Mouse (Mus musculus) right cerebral cortex, adult 2 months (tissue): Measurements from ENCODE around the gene Ltbp1.

Experiments
- DNase-seq, 2 experiments: peaks; one replicate each; pipeline ENCODE4 v3.0.0; 2021 to 2022; ENCODE audit warnings: low spot score in 2 of 2

The Ltbp1 gene

DNA sequence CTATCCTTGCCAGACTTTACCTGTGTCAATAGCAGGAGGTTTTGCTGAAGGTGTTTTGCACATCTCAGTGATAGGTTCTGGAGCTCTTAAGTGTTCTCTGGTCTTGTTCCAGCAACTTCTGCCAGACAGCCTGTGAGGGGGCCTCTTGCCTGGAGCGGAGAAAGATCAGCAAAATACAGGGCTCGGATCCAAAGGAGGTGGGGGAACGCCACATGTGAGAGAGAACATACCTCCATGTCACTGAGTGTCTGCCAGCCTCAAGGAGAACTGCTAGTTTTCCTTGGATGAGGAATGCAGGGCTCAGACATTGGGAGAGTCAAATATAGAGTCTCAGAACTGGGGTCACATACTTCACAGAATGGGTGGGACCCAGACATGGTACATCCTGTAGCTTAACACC lies 230.4 kb downstream of the Ltbp1 start:
- DNase-seq: peak; percentile 7 to 17

- no peak for DNase-seq
Observed at GRCm38 (mm10) chr17:75236543-75236942, 231.2 kb downstream of the Ltbp1 start.

DNA sequence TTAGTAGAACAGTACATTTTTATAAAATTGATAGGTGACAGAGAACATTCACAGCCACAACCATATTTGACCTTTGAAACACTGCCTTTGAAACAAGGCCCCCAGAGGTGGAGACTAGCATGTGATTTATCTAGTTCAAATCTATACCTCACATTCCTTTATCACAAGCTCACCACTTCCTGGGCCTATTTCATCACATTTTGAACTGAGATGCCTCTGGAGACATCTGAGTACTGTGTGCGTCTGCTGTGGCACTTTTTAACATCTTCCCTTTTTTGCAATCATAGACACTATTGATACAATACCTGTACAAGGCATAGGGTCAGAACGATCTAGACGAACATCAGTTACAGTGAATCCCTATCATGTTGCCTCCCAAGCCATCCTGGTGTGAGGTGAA lies 232.1 kb downstream of the Ltbp1 start:
- DNase-seq: no peak

DNA sequence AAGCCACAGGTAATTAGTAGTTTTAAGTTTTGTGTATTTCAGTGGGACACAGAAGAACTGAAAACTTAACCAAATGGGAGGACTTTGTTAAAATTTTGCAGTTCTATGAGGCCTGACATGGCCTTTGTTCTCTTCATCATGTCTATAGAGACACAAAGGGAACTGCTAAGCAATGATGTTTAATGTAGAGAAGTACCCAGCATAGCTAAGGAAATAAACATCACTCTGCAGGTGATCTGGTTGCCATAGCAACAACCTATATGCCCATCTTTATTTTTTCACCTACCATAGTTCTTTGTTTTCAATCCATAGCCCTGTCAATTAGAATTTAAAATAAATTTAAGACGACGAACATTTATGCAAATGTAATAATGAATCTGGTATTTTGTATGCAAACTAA lies 233.3 kb downstream of the Ltbp1 start:
- no peak for DNase-seq

GRCm38 (mm10) chr17:75239545-75239944 lies 234.2 kb downstream of the Ltbp1 start:
- DNase-seq: no peak

DNA sequence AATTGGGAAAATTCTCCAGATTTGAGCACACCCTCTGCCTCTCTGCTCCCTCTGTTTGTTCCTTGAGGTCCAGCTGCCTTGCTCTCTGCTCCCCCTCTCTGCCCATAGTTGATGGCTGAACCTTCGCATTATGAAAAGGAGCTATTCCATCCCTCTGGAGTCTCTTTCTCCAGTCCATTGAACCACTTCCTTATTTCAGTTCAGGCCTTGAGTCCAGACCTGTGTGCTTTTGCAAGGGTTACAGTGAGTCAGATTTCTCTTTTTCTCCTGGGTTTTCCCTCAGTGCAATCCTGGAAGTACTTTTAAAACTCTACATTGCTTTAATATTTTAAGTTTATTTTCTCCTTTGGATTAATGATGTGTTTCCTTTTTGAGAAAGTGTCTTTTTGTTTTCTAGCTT lies 236.7 kb downstream of the Ltbp1 start:
- DNase-seq: no peak

GRCm38 (mm10) chr17:75243221-75243620 lies 237.9 kb downstream of the Ltbp1 start:
- DNase-seq: no peak

DNA sequence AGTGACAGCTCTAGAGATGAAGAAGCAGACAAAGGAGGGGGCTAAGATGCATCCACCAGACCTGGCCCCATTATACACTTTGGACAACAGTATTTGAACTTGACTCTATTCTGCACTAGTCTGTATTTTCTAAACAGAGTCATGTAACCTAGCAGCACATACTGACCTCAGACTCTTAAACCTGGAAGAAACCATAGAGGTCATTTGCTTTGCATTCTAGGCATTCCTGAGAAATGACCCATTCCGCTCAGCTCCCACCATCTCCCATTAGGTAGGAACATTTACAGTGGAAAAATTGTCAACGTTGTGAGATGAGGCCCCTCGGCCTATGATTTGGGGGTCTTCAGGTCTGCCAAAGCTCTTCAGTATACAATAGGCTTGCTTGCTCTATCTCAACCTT lies 238.8 kb downstream of the Ltbp1 start:
- DNase-seq: no peak

GRCm38 (mm10) chr17:75245085-75245484 lies 239.7 kb downstream of the Ltbp1 start:
- DNase-seq: no peak

- no peak for DNase-seq
Observed at GRCm38 (mm10) chr17:75248632-75249031, 243.3 kb downstream of the Ltbp1 start.

DNA sequence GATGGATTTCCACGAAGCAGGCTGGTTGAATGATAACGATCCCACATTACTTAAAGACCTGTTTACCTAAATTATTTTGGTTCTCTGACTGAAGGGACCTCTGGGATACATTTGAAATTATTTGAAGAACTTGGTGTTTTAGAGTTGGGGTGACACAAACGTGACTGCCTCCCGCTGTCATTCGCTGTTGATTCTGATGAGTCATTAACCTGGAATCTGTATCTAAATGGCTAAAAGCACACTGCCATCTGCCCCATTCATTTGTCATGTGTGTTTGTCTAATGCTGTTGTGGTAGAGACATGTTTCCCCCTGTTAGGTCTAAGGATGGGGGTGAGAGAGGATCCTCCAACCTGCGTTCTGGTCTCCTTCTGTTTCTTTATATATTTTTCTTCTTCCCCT lies 245.2 kb downstream of the Ltbp1 start:
- DNase-seq: no peak

DNA sequence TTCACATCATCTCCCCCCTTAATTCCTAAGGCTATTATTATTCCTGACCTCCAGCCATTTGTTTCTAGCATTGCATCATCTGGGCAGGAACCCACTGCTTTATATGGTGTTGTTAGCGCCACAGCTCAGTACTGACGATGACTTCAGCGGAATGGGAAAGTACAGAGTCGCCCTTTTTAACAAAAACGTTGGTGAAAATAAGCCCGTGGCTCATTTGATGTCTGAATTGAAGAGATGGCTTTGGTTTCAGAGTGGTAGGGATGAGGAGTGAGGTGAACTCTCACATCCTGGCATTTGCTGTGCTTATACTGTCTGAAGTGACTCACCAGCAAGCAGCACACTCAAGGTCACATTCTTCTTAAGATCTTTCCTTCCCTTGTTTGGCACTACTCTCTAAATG lies 245.7 kb downstream of the Ltbp1 start:
- DNase-seq: no peak

DNA sequence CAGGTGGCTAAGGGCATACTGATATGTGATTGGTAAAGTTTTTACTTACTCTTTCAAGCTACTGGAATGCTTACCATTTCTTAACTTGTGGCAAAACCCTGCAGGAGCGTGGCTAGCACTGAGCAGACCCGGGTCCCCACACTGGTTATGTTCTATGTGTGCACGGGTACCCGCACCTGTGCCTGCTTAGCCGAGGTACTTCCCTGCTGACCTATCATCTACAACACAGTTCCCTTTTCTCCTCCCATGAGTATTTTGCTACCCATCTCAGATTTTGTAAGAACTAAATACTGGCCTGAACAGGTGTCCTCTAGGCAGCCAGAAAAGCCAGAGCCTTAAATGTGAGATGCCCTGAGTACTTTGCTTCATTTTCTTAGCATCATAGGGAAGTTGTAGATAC lies 247.2 kb downstream of the Ltbp1 start:
- no peak for DNase-seq

- no peak for DNase-seq
Observed at GRCm38 (mm10) chr17:75254909-75255308, 249.5 kb downstream of the Ltbp1 start.

DNA sequence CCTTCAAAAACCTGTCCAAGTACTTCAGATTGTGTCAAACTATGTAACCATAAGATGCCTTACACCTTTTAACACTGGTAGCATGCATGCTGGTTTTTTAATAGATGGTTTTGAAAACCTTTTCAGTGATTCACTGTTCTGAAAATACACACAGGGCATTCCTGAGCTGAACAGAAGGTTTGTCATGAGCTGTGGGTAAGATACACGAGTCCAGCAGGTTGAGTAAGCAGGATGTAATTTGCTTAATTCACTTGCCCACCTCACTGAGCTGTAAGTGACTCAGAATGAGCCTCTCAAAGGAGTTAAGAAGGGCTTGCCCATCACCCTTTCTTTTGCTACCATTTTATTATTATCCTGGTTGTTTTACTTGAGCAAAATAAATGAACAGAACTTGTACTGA lies 250.6 kb downstream of the Ltbp1 start:
- DNase-seq: no peak

GRCm38 (mm10) chr17:75258427-75258826 lies 253.1 kb downstream of the Ltbp1 start:
- DNase-seq: no peak

- no peak for DNase-seq
Observed at GRCm38 (mm10) chr17:75263336-75263990, 258.1 kb downstream of the Ltbp1 start.

GRCm38 (mm10) chr17:75268506-75268905 lies 263.1 kb downstream of the Ltbp1 start:
- no peak for DNase-seq

- DNase-seq: no peak
Observed at GRCm38 (mm10) chr17:75272446-75272845, 267.1 kb downstream of the Ltbp1 start.

DNA sequence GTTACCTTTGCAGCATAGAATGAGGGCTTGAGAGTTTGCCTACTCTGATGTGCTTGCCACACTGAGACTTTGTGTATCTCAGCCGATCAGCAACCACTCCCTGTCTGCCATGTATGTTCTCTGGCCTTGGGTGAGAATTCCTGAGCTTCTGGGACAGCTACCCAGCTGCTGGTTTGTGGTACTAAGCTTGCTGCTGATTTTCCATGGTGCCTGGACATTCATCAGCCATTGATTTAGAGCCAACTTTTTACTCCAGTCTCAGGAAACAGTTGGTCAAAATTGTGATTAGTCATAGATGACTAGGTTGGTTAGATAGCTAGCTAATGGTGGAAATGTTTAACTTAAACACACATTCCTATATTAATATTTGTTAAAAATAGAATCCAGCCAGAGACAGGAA lies 267.9 kb downstream of the Ltbp1 start:
- DNase-seq: no peak

DNA sequence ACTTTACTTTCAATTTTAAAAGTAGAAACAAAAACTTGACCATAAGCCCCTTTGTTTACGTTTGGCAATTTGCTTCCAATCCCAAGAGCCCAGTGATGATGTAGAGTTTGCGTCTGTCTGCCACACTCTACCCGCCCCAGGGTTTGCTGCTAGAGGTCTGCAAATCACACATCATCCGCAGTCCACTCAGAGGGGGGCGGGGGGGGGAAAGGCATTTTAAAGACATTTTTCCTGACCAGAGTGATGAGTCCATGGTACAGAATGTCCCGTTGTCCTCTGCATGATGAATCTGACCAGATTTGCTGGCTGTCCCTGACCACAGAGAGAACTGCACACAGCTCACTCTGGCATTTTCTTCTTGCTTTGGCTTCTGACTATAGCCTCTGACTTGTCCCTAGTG lies 269.9 kb downstream of the Ltbp1 start:
- no peak for DNase-seq

- no peak for DNase-seq
Observed at GRCm38 (mm10) chr17:75278106-75278505, 272.7 kb downstream of the Ltbp1 start.

DNA sequence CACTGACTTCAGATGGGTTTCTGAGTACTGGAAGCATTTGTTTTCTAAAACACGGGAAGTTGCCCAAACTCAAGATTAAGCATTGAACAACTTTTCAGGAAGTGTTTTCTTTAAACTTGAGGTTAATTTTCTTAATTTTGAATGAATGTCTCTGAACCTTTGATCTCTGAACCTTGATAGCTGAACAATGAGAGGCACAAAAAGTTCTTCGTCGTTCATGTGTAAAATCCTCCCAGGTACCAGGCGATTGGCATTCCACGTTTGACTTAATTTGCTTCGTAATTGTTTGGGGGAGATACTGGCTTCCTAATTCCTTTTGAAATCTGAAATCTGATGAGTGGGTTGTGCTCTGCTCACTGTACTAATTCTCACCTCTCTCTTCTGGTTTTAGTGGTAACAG lies 273.2 kb downstream of the Ltbp1 start:
- no peak for DNase-seq

GRCm38 (mm10) chr17:75281345-75281744 lies 276.0 kb downstream of the Ltbp1 start:
- no peak for DNase-seq
